Mouse (Mus musculus) hindbrain, embryonic 14.5 days (tissue): ENCODE results near the gene Gngt2. TPM values are rescaled to one million over a fixed set of nuclear protein-coding genes. Genes with fewer than 3 reads are reported as not detected.

Experiments used
- ATAC-seq: fragments of 200-750 bp; cut with Nextera tagmentation; 2 replicates; pipeline ENCODE4 v1.8.0; 2017; ENCODE audit warnings: moderate number of reproducible peaks, mild to moderate bottlenecking, moderate TSS enrichment, moderate library complexity; ENCODE audit not compliant: low FRiP score
- DNase-seq: peaks from one replicate; pipeline ENCODE4 v3.0.0-alpha.2; 2015; ENCODE audit warnings: low spot score
- H3K27ac ChIP-seq: fragments of 300-500 bp; sonication (generic); 2 replicates; pipeline ENCODE4 v1.5.1; 2014; ENCODE audit warnings: mild to moderate bottlenecking, moderate library complexity
- H3K27me3 ChIP-seq: fragments of 300-500 bp; sonication (generic); 2 replicates; pipeline ENCODE4 v1.6.1; 2014; ENCODE audit warnings: mild to moderate bottlenecking, low read length, mixed read lengths; ENCODE audit not compliant: control insufficient read depth, insufficient read depth
- H3K36me3 ChIP-seq: fragments of 300-500 bp; sonication (generic); replicated peaks from 2 replicates; pipeline ENCODE4 v1.6.1; 2014; ENCODE audit not compliant: control insufficient read depth, insufficient read depth
- H3K4me1 ChIP-seq: fragments of 300-500 bp; sonication (generic); replicated peaks from 2 replicates; pipeline ENCODE4 v1.6.1; 2014; ENCODE audit warnings: antibody characterized with exemption, low read length, mixed read lengths; ENCODE audit not compliant: control insufficient read depth, insufficient read depth
- H3K4me2 ChIP-seq: fragments of 300-500 bp; sonication (generic); replicated peaks from 2 replicates; pipeline ENCODE4 v1.6.1; 2014; ENCODE audit warnings: mild to moderate bottlenecking, moderate library complexity
- H3K4me3 ChIP-seq: fragments of 300-500 bp; sonication (generic); replicated peaks from 2 replicates; pipeline ENCODE4 v1.5.1; 2014; ENCODE audit warnings: mild to moderate bottlenecking, low read length
- H3K9ac ChIP-seq: fragments of 300-500 bp; sonication (generic); 2 replicates; pipeline ENCODE4 v1.6.1; 2014
- H3K9me3 ChIP-seq: fragments of 300-500 bp; sonication (generic); 2 replicates; pipeline ENCODE4 v1.6.1; 2016; ENCODE audit warnings: low read length; ENCODE audit not compliant: control insufficient read depth
- WGBS: fragments of 180-500 bp; shearing (Covaris S2); extraction: QIAGEN DNeasy Blood & Tissue Kit; methylation state at CpG from one replicate; pipeline ENCODE4 v1.1.7; 2014; 5-methylcytosine and 5-hydroxymethylcytosine counted together
- polyA plus RNA-seq: library from polyadenylated mRNA; unstranded; fragments of >200 nt; fragmentation: Nextera tagmentation; extraction: Ambion mirVana; gene quantifications from 2 replicates; pipeline ENCODE4 v1.2.1, GENCODE M21; 2014

The Gngt2 gene
- polyA plus RNA-seq, 1 experiment from 2014 or later = 2.4 TPM

- Histone ChIP-seq H3K4me1 (no peaks in the 10 kb centered on the region), H3K27ac (no peak overlapping the region), H3K4me3 (no peak overlapping the region), H3K36me3 (no peaks in the 10 kb centered on the region), H3K9ac (no peak overlapping the region), H3K9me3 (no peaks in the 10 kb centered on the region), H3K27me3 (no peaks in the 10 kb centered on the region), H3K4me2 (no peak overlapping the region)
- no peak for DNase-seq
- no peak for ATAC-seq
- 80% methylated on average over 5 of the region's 5 CpGs for WGBS
Measured at GRCm38 (mm10) chr11:95842953-95843352, 5.9 kb downstream of the Gngt2 start.

GRCm38 (mm10) chr11:95843421-95843950, 6.5 kb downstream of the Gngt2 start:
- Histone ChIP-seq H3K9ac (no peak overlapping the region), H3K9me3 (no peaks in the 10 kb centered on the region), H3K4me2 (no peak overlapping the region), H3K27me3 (no peaks in the 10 kb centered on the region), H3K4me3 (no peak overlapping the region), H3K27ac (no peak overlapping the region), H3K36me3 (no peaks in the 10 kb centered on the region), H3K4me1 (no peaks in the 10 kb centered on the region)
- WGBS = 60% methylated on average over 6 of the region's 6 CpGs
- DNase-seq (no peak), ATAC-seq (no peak)

GRCm38 (mm10) chr11:95844935-95845334, 7.9 kb downstream of the Gngt2 start:
- Histone ChIP-seq H3K27me3 (no peaks in the 10 kb centered on the region), H3K4me3 (no peak overlapping the region), H3K4me2 (no peak overlapping the region), H3K9me3 (no peaks in the 10 kb centered on the region), H3K27ac (no peak overlapping the region), H3K9ac (no peak overlapping the region), H3K36me3 (no peaks in the 10 kb centered on the region), H3K4me1 (no peaks in the 10 kb centered on the region)
- DNase-seq (no peak), ATAC-seq (no peak)
- WGBS = 74% methylated on average over 4 of the region's 4 CpGs

- Histone ChIP-seq H3K27ac (no peak overlapping the region), H3K4me1 (no peaks in the 10 kb centered on the region), H3K9me3 (no peaks in the 10 kb centered on the region), H3K36me3 (no peaks in the 10 kb centered on the region), H3K4me2 (no peak overlapping the region), H3K9ac (no peak overlapping the region), H3K27me3 (no peaks in the 10 kb centered on the region), H3K4me3 (no peak overlapping the region)
- DNase-seq (no peak), ATAC-seq (no peak)
- 72% methylated on average over 2 of the region's 2 CpGs for WGBS
Measured at GRCm38 (mm10) chr11:95850898-95851297, 13.9 kb downstream of the Gngt2 start.

- 67% methylated on average over 5 of the region's 5 CpGs for WGBS
- Histone ChIP-seq H3K4me3 (no peak overlapping the region), H3K36me3 (no peaks in the 10 kb centered on the region), H3K27ac (no peak overlapping the region), H3K4me1 (0 out of 2 replicates have a peak, but pooled peaks cover 8% of the 10 kb centered on the region), H3K9me3 (no peaks in the 10 kb centered on the region), H3K27me3 (no peaks in the 10 kb centered on the region), H3K9ac (no peak overlapping the region), H3K4me2 (no peak overlapping the region)
- ATAC-seq = no peak
- no peak for DNase-seq
Measured at GRCm38 (mm10) chr11:95853684-95854083, 16.7 kb downstream of the Gngt2 start.

- WGBS = 79% methylated on average over 4 of the region's 4 CpGs
- Histone ChIP-seq H3K4me1 (0 out of 2 replicates have a peak, but pooled peaks cover 11% of the 10 kb centered on the region), H3K36me3 (no peaks in the 10 kb centered on the region), H3K9me3 (no peaks in the 10 kb centered on the region), H3K9ac (no peak overlapping the region), H3K4me2 (peak overlapping the region; percentile 64; the same call in 1 of the 2 replicates), H3K4me3 (no peak overlapping the region), H3K27me3 (no peaks in the 10 kb centered on the region), H3K27ac (no peak overlapping the region)
- no peak for ATAC-seq
- no peak for DNase-seq
Measured at GRCm38 (mm10) chr11:95857306-95857705, 20.3 kb downstream of the Gngt2 start.

- Histone ChIP-seq H3K27me3 (no peaks in the 10 kb centered on the region), H3K9ac (peak overlapping the region; percentile 63), H3K4me3 (peak overlapping the region; percentile 49), H3K27ac (peak overlapping the region; percentile 88), H3K4me1 (0 out of 2 replicates have a peak, but pooled peaks cover 11% of the 10 kb centered on the region), H3K36me3 (no peaks in the 10 kb centered on the region), H3K4me2 (peak overlapping the region; percentile 64), H3K9me3 (no peaks in the 10 kb centered on the region)
- WGBS = 14% methylated on average over 21 of the region's 21 CpGs
- DNase-seq (peak; percentile 34), ATAC-seq (no peak)
Measured at GRCm38 (mm10) chr11:95857716-95858527, 20.9 kb downstream of the Gngt2 start.

GRCm38 (mm10) chr11:95858528-95859467, 21.8 kb downstream of the Gngt2 start:
- WGBS = under 1% methylated on average over 58 of the region's 58 CpGs
- H3K4me2 ChIP-seq = peak overlapping the region; percentile 64
- 0 out of 2 replicates have a peak, but pooled peaks cover 11% of the 10 kb centered on the region for H3K4me1 ChIP-seq
- DNase-seq (peak; percentile 100), ATAC-seq (peak; percentile 98)
- H3K27ac ChIP-seq = peak overlapping the region; percentile 88
- H3K27me3 ChIP-seq = no peaks in the 10 kb centered on the region
- no peaks in the 10 kb centered on the region for H3K9me3 ChIP-seq
- H3K4me3 ChIP-seq = peak overlapping the region; percentile 49
- peak overlapping the region; percentile 63 for H3K9ac ChIP-seq
- H3K36me3 ChIP-seq = no peaks in the 10 kb centered on the region

GRCm38 (mm10) chr11:95859468-95859855, 22.4 kb downstream of the Gngt2 start:
- Histone ChIP-seq H3K4me3 (peak overlapping the region; percentile 49), H3K36me3 (no peaks in the 10 kb centered on the region), H3K4me1 (0 out of 2 replicates have a peak, but pooled peaks cover 11% of the 10 kb centered on the region), H3K9me3 (no peaks in the 10 kb centered on the region), H3K4me2 (peak overlapping the region; percentile 64), H3K9ac (peak overlapping the region; percentile 60), H3K27ac (peak overlapping the region; percentile 88), H3K27me3 (no peaks in the 10 kb centered on the region)
- under 1% methylated on average over 35 of the region's 35 CpGs for WGBS
- ATAC-seq (peak; percentile 64), DNase-seq (peak; percentile 66)
